Mouse (Mus musculus) heart, adult 8-10 months (tissue): ENCODE measurements around the gene Gm20388. TPM values are rescaled to one million over a fixed set of nuclear protein-coding genes. Genes with fewer than 3 reads are reported as not detected.
A peak's percentile ranks its signal among the peaks of the same experiment; 100 is the strongest.

Experiments used
- DNase-seq: peaks from one replicate; pipeline ENCODE4 v3.0.0; 2022; ENCODE audit warnings: low spot score
- total RNA-seq, 4 experiments: library from RNA; stranded (reverse); gene quantifications; 2 replicates each; pipeline ENCODE4 v1.2.4; 2022

Gene Gm20388
- total RNA-seq, 4 experiments from 2014 or later, result 4.2 to 6.7 TPM; not detected in 2

DNA sequence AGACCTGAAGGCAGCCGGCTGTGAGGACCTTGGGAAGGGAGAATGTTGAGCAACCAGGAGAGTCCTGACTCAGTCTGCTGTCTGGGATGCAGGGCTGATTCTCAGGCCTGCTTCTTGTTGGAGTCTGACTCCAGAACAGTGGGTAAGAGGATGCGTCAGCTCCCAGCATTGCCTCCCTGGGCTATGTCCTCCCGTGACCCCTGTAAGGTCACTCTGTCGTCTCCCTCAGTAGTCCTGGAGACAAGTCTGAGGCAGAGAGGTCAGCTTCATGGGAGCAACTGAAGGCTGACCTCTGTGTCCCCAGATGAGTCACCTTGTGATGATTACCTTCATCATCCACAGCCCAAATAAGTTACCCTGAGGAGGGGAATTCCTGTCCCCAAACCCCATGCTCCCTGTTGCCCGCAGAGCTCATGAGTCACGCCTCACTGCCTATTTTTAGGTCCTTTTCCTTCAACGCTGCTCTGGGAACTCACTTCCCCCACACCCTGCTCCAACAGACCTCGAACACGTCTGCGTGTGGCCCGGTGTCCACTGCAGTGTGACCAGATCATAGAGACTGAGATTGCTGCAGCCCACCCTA lies 2234.2 kb downstream of the Gm20388 start:
- peak; percentile 48 for DNase-seq

DNA sequence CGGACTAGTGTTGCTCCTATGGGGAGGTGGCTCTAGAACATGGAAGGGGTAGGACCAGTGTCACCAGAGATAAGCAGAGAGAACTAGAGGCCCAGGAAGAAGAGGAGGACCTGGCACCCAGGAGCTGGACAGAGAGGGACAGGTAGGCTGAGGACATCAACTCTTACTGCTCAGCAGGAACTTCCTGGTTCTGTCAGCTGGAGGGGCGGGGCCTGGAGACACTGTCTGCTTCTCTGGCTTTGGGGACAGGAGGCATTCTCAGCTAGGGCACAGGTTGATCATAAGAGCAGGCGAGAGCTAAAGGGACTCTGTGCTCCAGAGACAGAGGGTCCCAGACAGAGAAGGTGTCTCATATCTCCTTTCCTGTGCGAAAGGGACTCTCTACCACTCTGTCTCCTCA lies 2238.4 kb downstream of the Gm20388 start:
- no peak for DNase-seq

DNA sequence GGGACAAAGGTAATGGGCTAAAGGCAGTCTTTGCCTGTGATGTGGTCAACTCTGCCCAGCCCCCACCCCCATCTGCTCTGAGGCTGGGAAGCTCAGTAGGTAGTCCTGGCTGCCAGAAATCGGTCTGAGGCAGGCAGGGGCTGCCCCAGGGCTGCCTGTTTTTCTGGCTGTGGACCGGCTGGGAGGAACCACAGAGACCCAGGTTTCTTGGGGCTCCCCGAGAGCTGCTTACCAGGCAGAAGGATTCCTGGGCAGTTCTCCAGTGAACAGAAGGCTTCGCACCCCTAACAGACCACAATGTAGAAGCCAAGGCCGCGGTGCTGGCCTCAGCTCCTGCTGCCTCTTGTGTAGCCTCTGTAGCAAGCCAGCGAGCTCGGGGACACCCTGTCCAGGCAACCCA lies 2239.0 kb downstream of the Gm20388 start:
- no peak for DNase-seq

DNA sequence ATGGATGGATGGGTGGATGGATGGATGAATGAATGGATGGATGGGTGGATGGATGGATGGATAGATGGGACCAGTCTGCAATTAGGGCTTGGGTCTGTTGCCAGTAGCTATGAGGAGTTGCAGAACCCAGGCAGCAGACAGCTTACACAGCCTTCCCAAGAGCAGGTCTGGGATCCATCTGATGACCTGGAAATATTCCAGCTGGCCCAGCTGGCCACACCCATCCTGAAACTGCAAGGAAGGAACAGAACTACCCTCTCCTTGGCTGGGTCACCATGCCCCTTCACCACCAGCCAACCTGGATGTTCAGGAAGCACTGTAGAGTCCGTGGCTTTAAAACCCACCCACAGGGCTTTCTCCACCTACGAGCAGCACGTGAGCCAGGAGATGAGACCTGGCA lies 2240.9 kb downstream of the Gm20388 start:
- no peak for DNase-seq

DNA sequence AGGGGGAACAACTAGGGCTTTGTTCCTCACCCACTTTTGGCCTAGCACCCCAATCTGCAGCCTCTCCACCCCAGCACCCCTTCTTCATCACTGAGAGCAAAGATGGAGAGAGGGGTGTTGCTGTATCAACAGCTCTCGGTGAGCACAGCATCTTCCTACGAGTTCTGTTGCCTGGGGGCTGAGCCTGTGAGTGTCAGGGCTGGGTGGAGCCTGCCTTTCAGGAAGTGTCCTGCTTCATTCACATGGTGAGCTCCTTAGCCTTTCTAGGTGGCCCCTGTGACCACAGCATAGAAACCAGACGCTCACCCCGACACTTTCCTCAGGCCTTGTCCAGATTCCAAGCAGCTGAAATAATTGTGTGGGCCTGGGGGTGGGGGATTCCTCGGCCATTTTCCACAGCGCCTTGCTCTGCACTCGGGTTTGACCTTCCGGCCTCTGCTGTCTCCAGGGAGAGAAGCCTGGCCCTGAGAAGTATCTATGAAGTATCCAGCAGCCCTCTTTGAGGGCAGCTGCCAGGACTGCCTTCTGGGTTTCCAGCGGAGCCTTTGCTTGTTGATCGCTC lies 2244.5 kb downstream of the Gm20388 start:
- DNase-seq, result no peak

DNA sequence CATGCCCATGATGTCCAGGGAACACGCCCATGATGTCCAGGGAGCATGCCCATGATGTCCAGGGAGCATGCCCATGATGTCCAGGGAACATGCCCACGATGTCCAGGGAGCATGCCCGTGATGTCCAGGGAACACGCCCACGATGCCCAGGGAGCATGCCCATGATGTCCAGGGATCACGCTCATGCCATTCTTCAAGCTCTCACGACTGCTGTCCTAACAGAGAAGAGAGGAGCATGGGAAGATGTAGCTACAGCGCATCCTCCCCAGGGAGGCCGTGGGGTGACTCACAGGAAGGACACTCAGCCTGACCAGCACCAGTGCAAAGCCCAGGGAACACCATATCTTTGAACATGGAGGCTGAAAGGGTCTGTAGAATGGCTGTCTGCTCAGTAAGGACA lies 2245.3 kb downstream of the Gm20388 start:
- DNase-seq, result no peak

DNA sequence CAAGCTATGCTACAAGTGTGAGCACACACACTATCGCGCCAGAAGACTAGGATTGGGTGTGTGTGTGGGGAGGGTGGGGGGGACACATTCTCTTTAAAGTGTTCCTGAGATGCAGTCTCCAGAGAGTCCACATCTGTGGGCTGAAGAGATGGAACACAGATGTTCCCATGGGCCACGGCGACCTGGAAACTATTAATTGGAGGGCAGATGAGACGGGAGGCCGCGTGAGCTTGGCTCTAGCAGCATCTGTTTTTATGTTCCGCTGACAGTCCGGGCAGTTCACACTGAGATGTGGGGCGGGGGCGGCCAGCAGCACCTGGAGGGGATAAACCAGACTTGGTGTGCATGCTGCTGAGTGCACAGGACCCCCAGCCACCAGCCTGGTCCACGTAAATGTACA lies 2247.0 kb downstream of the Gm20388 start:
- DNase-seq, result no peak

DNA sequence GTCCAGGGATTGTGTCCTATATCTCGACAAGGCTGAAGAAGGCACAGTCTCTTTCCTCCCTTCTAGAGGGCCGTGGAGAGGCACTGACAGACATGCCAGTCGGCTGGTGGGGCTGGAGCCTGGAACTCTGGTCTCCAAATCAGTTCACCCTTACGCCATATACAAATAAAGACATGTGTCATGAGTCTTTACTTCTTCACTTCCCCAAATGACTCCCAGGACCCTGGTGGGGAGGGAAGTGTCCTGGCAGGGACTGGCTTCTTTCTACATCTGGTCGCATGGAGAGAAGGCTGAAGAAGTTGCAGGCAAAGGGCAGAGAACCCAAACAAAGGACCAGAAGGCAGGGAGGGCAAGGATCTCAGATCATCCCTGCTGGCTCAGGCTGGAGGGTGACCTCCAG lies 2249.5 kb downstream of the Gm20388 start:
- DNase-seq, result no peak

DNA sequence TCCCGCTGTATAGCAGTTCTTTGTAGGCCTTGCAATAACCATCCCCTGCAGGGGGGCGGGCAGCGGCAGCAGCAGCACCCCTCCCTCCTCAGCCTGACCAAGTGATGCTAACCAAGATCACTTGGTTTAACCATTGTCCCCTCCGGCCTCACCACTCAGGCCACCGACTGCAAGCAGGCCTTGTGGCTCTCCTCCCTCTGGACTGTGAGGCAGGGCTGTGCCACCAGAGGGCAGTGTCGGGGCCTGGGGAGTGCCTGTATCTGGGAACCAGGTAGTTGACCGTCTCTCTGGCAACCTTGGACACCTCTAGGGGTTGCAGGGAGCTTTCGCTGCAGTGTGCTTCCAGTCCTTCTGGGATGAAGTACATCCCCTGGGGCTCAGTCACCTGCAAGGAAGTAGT lies 2252.4 kb downstream of the Gm20388 start:
- peak; percentile 67 for DNase-seq

DNA sequence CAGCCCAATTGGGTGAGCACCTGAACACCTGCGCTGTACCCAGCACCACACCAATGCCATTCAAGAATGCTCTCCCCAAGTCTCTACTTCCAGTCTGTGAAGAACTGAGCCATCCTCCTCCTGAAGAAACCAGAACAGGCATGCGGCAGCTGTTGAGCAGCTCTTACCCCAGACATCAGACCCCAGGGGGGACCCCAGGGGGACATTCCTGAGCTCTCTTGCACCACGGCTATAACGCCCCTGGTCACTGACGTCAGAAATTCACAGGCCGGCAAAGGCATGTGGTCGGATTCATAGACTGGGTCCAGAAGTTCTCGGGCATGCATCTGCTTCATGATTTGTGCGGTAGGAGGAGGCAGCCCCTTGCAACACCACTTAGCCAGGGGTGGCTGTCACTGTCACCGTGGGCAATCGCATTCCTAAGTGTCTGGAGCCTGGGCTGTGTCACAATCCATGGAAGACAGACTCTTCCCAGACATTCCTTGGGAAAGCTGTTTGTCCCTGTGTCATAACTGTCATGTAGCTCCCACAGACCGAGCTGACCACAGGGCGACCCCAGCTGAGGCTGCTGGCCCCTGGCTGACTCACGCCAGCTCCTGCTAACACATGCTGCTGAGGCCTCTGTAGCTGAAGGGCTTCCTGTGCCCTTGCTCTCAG lies 2256.7 kb downstream of the Gm20388 start:
- DNase-seq, result no peak

DNA sequence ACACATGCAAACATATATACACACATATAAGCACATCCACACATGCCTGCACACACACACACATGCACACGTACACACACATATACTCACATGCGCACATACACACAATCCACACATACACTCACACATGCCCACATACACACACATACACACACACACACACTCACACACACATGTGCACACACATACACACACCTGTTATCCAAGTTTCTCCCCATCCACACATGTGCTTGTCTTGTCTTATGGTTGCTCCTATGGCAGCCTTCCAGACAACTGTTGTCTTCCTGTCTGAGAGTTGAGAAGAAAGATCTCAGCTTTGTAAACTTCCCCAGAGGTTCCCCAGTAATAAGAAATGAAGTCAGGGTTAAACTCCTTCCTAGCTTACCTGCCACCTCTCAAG lies 2258.8 kb downstream of the Gm20388 start:
- DNase-seq, result no peak

DNA sequence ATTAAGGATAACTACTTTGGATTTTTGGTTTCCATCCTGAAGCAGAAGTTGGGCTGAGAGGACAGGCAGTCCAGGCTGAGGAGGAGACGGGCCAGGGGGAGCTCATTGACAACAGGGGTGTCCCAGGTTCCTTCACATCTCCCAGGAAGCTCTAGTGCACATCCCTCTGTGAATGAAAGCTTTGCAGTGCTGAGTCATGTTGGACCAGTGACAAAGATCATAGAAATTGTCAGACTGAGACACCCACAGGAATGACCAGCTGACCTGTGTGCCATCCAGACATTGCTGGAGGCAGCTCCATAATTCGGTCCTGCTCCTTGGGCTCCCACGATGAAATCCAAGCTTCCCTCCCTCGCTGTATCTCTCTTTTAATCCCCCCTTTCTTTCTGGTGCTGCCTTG lies 2261.2 kb downstream of the Gm20388 start:
- no peak for DNase-seq

DNA sequence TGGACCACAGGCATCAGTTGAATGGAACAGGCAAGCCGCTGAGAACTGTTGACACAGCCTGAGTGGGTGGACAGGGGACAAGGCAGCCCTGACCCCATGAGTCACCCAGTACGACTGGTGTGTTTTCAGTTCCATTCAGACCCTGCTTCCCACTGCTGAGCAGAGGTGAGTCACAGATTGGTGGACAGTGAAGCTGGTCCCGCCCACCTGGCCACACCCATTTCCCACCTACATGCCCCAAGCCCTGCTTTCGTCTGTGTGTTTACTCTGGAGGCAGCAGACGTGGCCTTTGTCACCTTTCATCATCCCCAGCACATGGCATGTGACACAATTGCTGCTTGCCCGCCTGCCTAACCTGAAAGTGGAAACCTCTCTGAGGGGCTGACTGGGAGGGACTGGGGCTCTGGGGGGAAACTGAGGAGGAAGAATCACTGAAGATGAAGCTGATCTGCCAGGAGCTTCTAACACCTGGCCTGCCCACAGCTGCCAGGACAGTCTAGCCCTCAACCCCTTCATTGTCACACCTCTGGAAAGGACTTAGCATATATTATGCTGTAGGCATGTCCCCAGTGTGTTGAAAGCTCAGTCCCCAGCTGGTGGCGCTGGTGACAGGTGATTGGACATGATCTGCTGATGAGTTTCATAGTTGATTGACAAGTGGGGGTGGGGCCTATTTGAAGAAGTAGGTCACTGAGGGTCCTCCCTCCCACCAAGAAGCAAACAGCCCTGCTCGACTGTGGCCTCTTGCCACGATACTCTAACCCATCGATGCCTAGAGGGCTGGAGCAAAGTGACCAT lies 2263.7 kb downstream of the Gm20388 start:
- no peak for DNase-seq

DNA sequence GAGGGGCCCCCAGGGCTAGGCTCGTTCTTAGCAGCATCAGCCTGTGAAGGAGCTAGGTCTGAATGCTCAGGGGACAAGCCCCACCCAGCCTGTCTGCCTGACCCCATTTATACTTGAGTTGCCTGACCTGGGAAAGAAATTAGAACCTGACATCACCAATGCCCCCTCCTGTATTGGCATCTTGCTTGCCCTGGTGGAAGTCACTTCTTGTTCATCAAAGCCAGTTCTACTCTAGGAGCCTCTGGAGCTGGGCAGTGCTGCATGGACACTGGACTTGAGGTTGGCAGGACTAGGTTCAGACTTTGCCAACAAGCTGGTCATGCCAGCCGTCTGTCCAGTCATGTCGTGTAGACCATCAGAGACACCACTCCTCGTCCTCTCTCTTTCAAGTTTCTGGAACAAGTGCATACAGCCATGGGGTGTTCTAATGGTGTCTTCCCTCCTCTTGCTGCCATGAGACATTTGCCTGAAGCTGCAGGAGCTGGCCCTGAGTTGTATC lies 2267.8 kb downstream of the Gm20388 start:
- DNase-seq, result no peak

DNA sequence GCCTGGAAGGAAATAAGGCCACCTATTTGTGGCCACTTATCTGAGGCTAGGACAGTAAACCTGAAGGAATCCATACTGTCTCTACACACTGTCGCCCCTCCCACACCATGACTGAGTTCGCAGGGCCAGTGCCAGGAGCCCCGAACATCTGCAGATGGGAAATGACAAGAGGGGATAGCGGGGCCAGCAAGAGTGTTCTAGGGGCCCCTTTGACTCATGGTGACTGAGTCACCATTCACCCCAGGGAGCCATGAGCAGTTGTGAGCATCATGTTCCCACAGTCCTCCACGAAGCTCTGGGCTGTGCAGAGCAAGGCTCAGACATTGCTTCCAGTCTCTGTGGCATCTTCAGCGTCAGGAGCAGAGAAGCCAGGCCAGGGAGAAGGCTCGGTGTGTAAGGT lies 2268.7 kb downstream of the Gm20388 start:
- no peak for DNase-seq

DNA sequence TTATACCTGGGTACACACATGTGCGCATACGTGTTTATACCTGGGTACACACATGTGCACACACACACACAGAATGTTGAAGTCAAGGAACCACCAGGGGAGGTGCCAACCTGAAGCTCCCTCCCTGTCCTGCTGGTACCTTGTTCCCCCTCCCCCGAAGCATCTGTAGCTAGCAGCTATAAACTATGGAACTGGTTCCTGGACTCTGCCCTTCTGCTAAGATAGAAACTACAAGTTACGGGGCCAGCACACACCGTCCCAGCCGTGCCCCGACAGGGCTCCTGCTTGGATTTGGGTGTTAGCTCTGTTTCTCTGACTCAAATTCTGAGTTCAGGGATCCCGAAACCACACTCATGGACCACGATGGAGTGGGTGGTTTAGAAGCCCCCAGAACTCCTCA lies 2269.5 kb downstream of the Gm20388 start:
- DNase-seq, result no peak

DNA sequence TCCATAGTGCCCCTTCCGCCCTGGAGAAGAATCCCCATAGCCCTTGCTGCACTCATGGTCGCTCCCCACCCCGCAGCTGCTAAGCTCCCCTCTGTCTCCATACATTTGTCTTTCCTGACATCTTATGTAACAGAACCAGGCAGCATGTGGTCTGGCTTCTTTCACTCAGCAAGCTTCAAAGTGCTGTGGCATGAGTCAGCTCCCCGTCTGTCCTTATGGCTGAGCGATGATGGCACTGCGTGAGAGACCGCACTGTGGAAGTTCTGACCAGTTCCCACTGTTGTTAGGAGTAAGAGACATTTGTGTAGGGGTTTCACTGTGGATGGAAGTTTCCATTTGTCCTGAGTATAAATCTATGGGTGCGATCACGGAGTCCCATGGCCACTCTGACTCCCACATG lies 2270.8 kb downstream of the Gm20388 start:
- no peak for DNase-seq

DNA sequence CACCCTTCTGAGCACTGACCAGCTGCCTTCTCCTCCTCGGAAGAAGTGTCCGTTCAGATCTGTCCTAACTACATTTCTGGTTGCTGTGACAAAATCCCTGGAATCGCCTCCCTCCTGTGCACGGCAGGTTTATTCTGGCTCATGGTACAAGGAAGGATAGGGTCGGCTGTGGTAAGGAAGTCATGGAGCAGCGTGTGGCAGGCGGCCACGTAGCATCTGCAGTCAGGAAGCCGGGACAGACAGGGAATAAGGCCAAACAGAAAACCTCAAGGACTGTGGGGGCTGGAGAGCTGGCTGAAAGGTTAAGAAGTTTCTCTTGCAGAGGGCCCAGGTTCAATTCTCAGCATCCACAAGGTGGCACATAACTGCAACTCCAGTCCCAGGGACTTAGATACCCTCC lies 2271.3 kb downstream of the Gm20388 start:
- DNase-seq, result peak; percentile 40

DNA sequence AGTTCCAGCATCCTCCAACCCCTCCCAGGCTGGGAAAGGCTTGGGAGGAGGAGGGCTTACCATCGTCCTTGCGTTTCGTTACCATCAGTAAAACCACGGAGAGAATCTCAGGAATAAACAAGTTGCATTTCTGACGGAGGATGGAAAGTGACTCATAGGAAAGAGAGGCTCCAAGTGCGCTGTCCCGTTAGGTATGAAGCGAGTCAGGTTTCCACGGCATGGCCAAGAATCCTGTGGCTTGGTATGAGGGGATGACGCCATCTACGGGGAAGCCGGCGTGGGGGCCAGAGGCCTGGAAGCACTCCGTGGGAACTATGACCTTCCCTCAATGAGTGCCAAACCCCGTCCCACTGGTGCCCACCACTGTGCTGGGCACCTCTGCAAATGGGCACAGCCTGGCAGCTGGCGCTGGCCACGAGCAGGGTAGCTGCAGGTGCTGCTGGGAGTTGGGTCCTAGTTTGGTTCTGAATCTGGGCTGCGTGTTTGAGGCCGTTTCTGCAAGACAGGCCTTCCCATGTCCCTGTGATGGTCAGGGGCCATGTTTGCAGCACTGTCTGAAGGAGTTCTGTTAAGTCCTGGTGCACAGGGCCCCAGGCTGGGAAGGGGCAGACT lies 2275.8 kb downstream of the Gm20388 start:
- no peak for DNase-seq

DNA sequence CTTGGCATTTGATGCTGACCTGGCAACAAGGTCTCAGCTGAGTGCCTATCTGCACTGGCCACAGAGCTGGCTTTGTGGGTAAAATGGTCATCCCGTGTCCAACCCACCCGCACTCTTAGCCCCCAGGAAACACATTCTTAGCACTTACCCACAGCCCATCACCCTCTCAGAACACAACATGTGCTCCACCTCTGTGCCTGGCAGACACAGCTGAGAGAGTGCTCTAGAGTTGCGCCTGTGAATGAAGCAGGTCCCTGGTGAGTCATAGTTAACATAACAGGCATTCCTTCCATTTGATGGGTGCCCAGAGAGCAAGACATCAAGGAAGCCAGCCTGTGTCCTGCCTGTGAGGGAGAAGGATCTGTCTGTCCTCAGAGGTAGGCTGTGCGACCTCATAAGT lies 2276.6 kb downstream of the Gm20388 start:
- DNase-seq, result no peak

DNA sequence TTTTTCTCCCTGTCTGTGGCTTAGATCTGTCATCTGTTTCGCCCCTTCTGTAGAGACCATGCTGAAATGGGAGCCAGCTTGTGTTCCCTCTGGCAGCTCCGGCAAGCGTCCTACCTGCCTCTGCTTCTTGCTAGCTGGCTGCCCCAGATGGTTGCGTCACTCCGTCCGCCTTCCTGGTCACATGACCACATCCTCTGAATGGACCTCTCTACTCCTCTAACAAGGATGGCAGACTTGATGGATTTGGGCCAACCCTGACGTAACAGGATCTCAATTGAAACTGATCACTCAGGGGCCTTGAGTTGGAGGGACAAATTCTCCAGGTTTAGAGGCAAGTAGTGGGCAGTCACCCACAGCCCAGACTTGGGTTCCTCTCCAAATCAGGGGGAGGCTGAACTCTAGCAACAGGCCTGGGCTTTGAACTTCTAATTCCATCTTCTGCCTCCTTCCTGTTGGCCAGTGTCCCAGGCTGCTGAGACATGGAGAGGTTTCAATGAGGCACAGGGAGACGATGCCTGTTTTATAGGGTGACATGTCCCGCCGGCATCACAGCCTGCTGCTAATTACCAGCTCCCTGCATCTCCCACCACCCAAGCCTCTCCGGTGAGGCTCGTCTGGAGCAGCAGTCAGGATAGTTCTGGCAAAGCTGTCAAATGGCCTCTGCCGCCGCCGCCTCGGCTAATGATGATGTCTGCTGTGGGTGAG lies 2279.9 kb downstream of the Gm20388 start:
- peak; percentile 41 for DNase-seq

DNA sequence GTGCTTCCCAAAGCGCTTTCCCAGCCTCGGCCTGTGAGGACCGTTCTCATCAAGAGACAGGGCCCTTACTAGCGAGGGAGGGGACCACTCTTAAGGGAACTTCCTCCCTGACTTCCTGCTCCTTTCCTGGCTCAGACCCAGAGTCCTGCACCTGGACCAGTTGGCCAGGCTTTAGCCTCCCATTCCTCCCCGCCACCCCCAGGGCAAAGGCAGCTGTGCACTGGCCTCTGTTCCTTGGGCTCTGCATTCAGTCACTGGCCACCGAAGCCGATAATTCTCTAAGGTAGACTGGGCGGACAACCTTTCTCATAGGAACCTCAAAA lies 2280.4 kb downstream of the Gm20388 start:
- DNase-seq, result no peak
